Mouse (Mus musculus) brain, embryonic 14.5 days (tissue): ENCODE measurements around the gene Dscaml1.

Experiments used
- CTCF ChIP-seq: fragments of 200-500 bp; IDR thresholded peaks from 2 replicates; pipeline ENCODE4 v1.5.1; 2012; ENCODE audit warnings: inconsistent platforms, mild to moderate bottlenecking, moderate library complexity, borderline replicate concordance; ENCODE audit not compliant: insufficient read depth, insufficient read length; ENCODE audit errors: extremely low read depth
- POLR2A ChIP-seq: fragments of 200-500 bp; IDR thresholded peaks from 2 replicates; pipeline ENCODE4 v1.6.1; 2012; ENCODE audit warnings: mild to moderate bottlenecking, inconsistent platforms, borderline replicate concordance; ENCODE audit not compliant: poor library complexity, insufficient read depth, insufficient read length, severe bottlenecking; ENCODE audit errors: extremely low read depth

- TF ChIP-seq CTCF = no peak
- TF ChIP-seq POLR2A = no peak
These were observed 119.7 kb downstream of the Dscaml1 start for GRCm38 (mm10) chr9:45546024-45546638.
